Mouse (Mus musculus): Measurements from ENCODE around the gene Dao. TPM values are rescaled to one million over a fixed set of nuclear protein-coding genes. Genes with fewer than 3 reads are reported as not detected.

Dao gene
- total RNA-seq, 2 experiments from 2014 or later: not detected

- intact Hi-C loops (cut with DNase I): no loop called here
- peak in 1 of 2 experiments; percentile 36 for DNase-seq
Observed at GRCm38 (mm10) chr5:114015121-114015520, 11.6 kb downstream of the Dao start.

GRCm38 (mm10) chr5:114024390-114024789, 20.9 kb downstream of the Dao start:
- DNase-seq: no peak
- intact Hi-C loops (cut with DNase I): no loop called here

DNA sequence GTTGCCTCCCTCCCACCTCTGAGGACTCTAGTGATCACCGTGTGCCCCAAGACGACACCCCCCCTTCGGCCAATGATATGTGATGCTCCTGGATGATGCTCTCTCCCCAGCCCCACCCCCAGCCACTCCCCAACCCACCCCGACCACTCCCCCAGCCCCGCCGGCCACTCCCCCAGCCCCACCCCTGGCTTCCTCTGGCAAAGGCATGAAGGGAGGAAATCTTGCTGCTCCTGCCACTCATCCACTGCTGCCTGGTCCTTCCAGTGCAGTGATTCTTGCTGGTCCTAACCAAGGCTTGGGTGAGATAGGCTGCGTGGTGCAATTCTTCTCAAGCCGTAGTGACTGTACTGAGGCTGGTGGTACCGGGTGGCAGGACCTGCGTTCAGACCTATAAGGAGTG, 21.4 kb downstream of the Dao start:
- no peak for DNase-seq
- intact Hi-C loops (cut with DNase I): no loop called here

GRCm38 (mm10) chr5:114027217-114027944, 23.9 kb downstream of the Dao start:
- no peak for DNase-seq
- intact Hi-C loops (cut with DNase I): no loop called here

- no peak for DNase-seq
Observed at GRCm38 (mm10) chr5:114028111-114028510, 24.6 kb downstream of the Dao start.

DNA sequence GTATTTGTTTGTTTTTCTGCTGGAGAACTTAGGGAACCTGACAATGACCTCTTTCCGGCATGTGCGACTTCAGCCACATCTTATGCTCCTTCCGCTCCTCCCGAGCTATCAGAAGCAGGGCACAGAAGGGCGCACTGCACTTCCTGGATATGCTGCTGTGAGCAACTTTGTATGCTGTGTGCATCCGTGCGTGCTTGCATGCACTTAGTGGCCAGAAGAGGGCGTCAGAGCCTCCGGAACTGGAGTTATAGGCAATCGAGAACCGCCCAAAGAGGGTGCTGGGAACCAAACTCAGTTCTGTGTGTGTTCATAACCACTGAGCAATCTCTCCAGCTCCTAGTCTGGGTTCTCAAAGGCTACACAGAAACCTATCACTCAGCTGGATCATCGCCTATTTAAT, 27.1 kb downstream of the Dao start:
- intact Hi-C loops (cut with DNase I): no loop called here

More at GRCm38 (mm10) chr5:114028111-114028510, 24.6 kb downstream of the Dao start:
- intact Hi-C loops (cut with DNase I): no loop called here

GRCm38 (mm10) chr5:114032161-114032763, 28.8 kb downstream of the Dao start:
- no peak for DNase-seq
- intact Hi-C loops (cut with DNase I): no loop called here

More for the DNA sequence above, 27.1 kb downstream of the Dao start:
- no peak for DNase-seq

DNA sequence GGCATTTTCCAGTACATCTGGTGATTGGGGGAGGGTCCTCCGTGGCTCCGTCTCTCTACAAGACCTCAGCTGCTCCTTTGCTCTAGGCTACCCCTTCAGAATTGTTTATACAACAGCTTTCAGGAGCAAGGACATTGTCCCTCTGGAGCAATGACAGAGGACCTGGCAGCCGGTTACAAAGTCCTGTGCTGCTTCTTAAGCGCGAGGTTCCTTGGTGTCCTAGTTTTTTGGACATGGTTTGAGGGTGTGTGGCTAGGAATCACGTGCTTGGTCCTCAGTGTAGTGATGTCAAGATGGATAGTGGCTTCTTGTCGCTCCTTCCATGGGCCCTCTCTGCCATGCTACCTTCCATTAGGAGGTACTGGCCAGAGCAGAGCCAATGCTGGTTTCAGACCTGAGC, 30.9 kb downstream of the Dao start:
- intact Hi-C loops (cut with DNase I): no loop called here
- no peak for DNase-seq

GRCm38 (mm10) chr5:114035111-114035510, 31.6 kb downstream of the Dao start:
- intact Hi-C loops (cut with DNase I): no loop called here
- no peak for DNase-seq

GRCm38 (mm10) chr5:114040508-114040907, 37.0 kb downstream of the Dao start:
- no peak for DNase-seq
- intact Hi-C loops (cut with DNase I): no loop called here

- intact Hi-C loops (cut with DNase I): no loop called here
- DNase-seq: no peak
Observed at GRCm38 (mm10) chr5:114040911-114041310, 37.4 kb downstream of the Dao start.

DNA sequence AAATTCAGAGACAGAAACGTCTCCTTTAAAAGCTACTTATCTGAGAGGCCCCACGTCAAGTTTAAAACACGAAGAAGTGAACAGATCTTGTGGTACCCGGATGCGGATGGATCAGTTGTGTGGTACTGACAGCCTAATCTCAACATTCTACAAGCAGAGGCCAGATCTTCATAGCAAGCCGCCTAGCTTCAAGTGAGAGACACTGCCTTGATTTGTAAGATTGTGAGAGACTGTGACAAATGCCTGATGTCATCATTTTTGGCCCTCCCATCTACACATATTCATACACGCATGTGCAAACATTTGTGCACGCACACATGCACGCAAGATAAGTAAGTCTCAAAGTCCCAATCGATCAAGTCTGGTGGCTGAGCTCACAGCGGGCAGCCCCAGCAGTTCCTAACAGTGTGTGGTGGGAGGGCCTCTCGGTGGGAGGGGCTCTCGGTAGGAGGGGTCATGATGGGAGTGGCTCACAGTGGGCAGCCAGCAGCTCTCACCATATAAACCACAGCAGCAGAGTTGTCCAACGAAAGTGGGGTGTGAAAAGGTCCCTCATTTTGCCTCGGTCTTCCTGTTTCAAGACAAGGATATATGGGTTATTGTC, 37.9 kb downstream of the Dao start:
- DNase-seq: peak; percentile 20 to 37
- intact Hi-C loops (cut with DNase I): no loop called here

DNA sequence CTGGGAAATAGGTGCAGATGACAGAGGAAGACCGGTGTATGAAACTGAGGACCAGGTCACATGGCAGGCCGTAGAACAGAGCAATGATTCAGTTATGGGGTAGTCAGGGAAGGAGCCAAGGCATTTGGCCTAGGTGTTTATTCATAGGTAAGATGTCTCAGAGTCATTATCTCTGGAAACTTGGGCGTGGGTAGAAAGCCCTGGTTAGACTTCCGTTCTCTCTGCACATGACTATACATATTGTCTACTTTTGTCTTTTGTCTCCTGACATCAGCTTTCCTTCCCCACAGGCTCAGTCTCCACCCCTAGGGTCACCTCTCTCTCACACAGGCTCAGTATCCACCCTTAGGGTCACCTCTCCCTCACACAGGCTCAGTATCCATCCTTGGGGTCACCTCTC, 40.3 kb downstream of the Dao start:
- intact Hi-C loops (cut with DNase I): loop anchor here (2.0 kb wide), 2 partner anchors 87 to 189 kb away; no protein-coding TSS in a partner anchor
- DNase-seq: no peak

- intact Hi-C loops (cut with DNase I): loop anchor here (2.0 to 5.0 kb wide), 3 partner anchors 88 to 262 kb away; no protein-coding TSS in a partner anchor
- DNase-seq: peak in 1 of 2 experiments; percentile 21
Observed at GRCm38 (mm10) chr5:114045134-114045533, 41.6 kb downstream of the Dao start.

DNA sequence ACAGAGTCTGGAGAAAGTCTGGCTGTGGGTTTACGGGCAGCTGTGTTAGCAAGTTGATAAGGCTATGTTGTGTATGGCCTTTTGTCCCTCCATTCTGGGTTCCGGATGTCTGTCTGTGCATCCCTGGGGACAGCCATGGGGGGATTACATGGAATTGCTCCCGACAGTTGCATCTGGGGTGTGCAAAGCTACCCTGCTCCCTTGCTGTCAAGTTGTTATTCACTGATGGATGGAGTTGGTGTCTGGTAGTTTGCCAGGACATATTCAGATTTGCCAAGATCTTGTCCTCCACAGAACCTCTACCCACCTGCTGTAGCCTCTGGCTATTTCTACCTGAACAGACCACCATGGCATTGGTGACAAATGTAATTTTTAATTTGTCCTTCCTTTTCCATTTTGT, 42.6 kb downstream of the Dao start:
- no peak for DNase-seq
- intact Hi-C loops (cut with DNase I): loop anchor here (5.0 kb wide), 1 partner anchor 261 kb away; no protein-coding TSS in a partner anchor

DNA sequence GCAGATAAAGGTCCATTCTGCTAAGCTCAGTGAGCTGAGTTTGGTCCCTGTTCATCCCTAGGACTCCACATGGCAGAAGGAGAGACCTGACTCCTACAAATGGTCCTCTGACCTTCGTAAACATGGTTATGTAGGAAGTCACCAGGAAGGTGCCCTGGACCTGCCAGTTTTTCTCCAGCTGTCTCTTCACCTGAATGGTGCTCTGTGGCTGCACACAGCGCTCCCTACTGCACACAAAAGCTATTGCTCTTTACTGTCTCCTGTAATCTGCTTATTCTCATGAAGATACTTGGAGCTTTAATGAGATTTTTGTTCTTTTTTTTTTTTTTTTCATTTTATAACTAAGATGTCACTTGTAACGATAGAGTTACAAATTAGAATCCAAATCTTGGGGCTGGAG, 43.1 kb downstream of the Dao start:
- no peak for DNase-seq
- intact Hi-C loops (cut with DNase I): loop anchor here (5.0 kb wide), 1 partner anchor 261 kb away; no protein-coding TSS in a partner anchor

DNA sequence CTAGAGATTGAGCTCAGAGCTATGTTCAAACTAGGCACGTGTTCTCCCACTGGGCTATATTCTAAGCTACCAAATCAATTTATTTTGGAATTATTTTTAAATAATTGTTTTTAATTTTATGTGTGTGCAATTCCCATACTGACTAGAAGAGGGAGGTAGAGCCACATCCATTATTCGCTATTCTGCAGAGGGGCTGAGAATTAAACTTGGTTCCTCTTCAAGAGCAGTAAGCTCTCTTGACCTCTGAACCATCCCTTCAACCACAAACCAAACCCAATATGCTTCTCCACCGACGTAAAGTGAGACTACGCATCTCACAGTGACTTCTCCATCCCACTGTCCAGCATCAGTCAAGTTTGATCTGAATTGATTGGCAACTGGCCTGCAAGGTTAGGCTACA, 43.7 kb downstream of the Dao start:
- no peak for DNase-seq
- intact Hi-C loops (cut with DNase I): loop anchor here (5.0 kb wide), 1 partner anchor 260 kb away; no protein-coding TSS in a partner anchor

DNA sequence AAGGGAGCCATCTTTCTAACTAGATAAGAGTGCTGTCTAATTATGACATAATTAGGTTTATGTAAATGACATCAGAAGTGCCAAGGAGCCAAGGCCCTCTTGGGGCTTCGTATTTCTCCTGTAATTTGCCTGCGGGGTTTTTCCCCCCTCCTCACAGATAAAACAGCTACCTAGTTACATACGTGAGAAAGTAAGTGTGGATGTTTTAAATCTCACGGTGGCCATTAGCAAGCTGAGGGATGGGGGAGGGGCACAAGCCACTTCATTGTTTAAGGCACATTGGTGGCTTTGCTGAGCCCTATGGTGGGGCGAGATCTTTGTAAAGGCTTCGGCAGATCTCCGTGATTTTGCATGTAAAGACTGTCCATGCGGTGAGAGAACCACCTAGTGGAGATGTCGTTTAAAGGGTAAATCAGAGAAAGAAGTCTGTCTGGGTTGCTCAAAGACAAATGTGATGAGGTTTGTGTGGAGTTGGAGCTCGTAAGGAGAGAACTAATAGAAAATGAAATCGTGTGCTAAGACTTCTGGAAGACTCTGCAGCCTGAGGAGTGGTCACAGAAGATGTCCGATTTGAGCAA, 45.3 kb downstream of the Dao start:
- DNase-seq: no peak
- intact Hi-C loops (cut with DNase I): loop anchor here (5.0 kb wide), 1 partner anchor 258 kb away; no protein-coding TSS in a partner anchor

- DNase-seq: peak; percentile 79 to 84
- intact Hi-C loops (cut with DNase I): loop anchor here (2.0 kb wide), 1 partner anchor 74 kb away; no protein-coding TSS in a partner anchor
Observed at GRCm38 (mm10) chr5:114052246-114052761, 48.8 kb downstream of the Dao start.

DNA sequence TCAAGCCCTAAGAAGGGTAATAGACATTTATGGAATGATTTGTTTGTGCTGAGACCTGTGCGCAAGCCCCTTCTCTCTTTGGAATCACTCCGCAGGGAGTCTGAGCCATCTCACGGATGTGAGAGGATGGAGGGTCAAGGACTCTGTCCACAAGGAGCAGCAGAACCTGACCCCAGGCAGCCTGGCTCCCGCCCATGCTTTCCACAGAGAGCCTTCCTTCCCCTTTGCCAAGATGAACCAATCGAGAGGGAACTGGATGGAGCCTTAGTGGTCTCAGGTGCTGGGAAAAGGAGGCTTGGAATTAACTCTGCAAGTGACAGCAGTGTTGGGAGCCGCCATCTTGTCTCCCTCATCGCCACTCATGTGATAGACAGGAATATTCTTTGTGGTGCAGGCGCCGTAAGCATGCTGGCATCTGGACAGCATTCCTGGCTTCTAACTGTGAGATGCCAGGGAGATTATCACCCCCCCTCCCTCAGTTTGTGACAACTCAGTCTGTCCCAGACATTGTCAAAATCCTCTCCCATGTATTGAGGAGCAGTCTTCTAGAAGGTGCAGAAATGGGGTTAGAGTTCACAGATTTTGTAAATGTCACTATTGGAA, 53.7 kb downstream of the Dao start:
- intact Hi-C loops (cut with DNase I): no loop called here
- DNase-seq: no peak
